Mouse (Mus musculus) kidney, adult 2 months (tissue): ENCODE measurements at regions not wholly inside any gene's neighbourhood (a gene's known extent, or its start where the extent isn't known, plus 50 kb on each side); places are given as distances from the start of the nearest gene placed in this dataset.

Experiments
- DNase-seq: peaks from one replicate; pipeline ENCODE4 v3.0.0; 2021
- H3K27ac ChIP-seq: fragments of 200-500 bp; 2 replicates; pipeline ENCODE4 v1.5.1; 2012; ENCODE audit warnings: low read depth, low read length, control low read depth, inconsistent platforms; ENCODE audit not compliant: insufficient read depth
- H3K27me3 ChIP-seq: fragments of 200-500 bp; replicated peaks from 2 replicates; pipeline ENCODE4 v1.6.1; 2012; ENCODE audit warnings: mild to moderate bottlenecking, moderate library complexity, low read length, inconsistent platforms; ENCODE audit not compliant: control insufficient read depth, insufficient read depth
- H3K36me3 ChIP-seq: fragments of 200-500 bp; 2 replicates; pipeline ENCODE4 v1.6.1; 2012; ENCODE audit warnings: mild to moderate bottlenecking, moderate library complexity, low read length, inconsistent platforms; ENCODE audit not compliant: control insufficient read depth, insufficient read depth
- H3K4me1 ChIP-seq: fragments of 200-500 bp; 2 replicates; pipeline ENCODE4 v1.6.1; 2011; ENCODE audit warnings: low read length; ENCODE audit not compliant: control insufficient read depth, insufficient read depth
- H3K4me3 ChIP-seq: fragments of 200-500 bp; 2 replicates; pipeline ENCODE4 v1.5.1; 2011; ENCODE audit warnings: mild to moderate bottlenecking, low read depth, low read length, control low read depth; ENCODE audit not compliant: insufficient read depth
- CTCF ChIP-seq: fragments of 200-500 bp; conservative IDR thresholded peaks from 2 replicates; pipeline ENCODE4 v1.5.1; 2011; ENCODE audit warnings: low read depth, mild to moderate bottlenecking, control low read depth, low read length, moderate library complexity, mixed read lengths; ENCODE audit not compliant: insufficient read depth, insufficient read length
- POLR2A ChIP-seq: fragments of 200-500 bp; IDR thresholded peaks from one replicate; pipeline ENCODE4 v1.6.1; 2011; ENCODE audit warnings: low read depth, low read length, control low read depth
- WGBS: fragments of 180-500 bp; shearing (Covaris S2); methylation state at CpG from one replicate; pipeline ENCODE4 v1.1.7; 2018; 5-methylcytosine and 5-hydroxymethylcytosine counted together

GRCm38 (mm10) chr19:36204965-36205718 is 85.2 kb upstream of the Ankrd1 start:
- WGBS, result 95% methylated on average over 8 of the region's 8 CpGs

DNA sequence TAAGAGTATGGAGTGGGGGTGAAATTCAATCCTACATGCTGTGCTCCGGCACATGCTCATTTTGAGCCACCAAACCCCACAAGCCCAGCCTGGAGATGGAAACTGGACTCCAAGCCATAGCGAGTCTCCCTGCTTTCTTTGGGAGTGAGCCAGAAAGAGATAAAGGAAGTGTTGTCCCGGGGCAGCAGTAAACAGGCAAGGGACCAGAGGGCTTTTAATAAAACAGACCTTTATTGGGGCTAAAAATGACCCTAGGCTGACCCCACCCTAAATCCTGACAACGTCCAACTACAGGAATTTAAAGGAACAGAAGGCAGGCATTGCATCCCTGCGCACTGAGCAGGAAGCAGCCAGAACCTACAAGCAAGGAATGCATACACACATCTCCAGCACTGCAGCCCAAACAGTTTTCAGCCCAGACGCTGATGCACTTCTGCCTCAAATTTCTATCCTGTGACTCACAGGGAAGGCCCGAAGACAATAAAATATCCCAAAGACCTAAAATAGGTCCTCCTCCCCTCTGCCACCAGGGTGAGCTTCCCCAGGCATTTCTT is 87.9 kb upstream of the Ankrd1 start:
- Histone ChIP-seq H3K36me3 (no peaks in the 10 kb centered on the region), H3K4me1 (no peaks in the 10 kb centered on the region), H3K4me3 (no peak overlapping the region), H3K27ac (no peak overlapping the region), H3K27me3 (no peaks in the 10 kb centered on the region)
- TF ChIP-seq POLR2A (no peak), CTCF (no peak)
- WGBS, result 12% methylated on average over 7 of the region's 7 CpGs
- peak; percentile 14 for DNase-seq

More at GRCm38 (mm10) chr19:36204965-36205718, 85.2 kb upstream of the Ankrd1 start:
- no peaks in the 10 kb centered on the region for H3K36me3 ChIP-seq
- H3K27ac ChIP-seq, result no peak overlapping the region
- no peaks in the 10 kb centered on the region for H3K4me1 ChIP-seq
- no peak overlapping the region for H3K4me3 ChIP-seq
- TF ChIP-seq CTCF, result no peak
- TF ChIP-seq POLR2A, result no peak
- DNase-seq, result no peak
- H3K27me3 ChIP-seq, result no peaks in the 10 kb centered on the region

DNA sequence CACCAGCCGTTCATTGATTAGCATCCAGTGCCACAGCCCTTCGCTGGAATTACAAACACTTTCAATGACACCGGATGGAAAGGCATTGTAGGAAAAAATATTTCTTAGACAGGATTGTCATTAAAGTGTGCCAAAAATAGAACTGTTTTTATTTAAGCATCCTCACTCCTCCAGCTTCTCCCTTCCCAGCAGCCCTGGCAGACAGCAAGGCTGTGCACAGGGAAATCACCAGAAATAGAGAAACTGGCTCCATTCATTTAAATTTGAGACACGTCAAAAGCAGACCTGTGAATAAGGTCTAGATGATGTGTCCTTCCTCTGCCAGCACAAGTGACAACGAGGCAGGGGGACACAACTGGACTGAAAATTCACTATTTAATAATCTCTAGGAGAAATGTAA is 88.5 kb upstream of the Ankrd1 start:
- no peak for TF ChIP-seq CTCF
- TF ChIP-seq POLR2A, result no peak
- Histone ChIP-seq H3K4me1 (no peaks in the 10 kb centered on the region), H3K27ac (no peak overlapping the region), H3K36me3 (no peaks in the 10 kb centered on the region), H3K4me3 (no peak overlapping the region), H3K27me3 (no peaks in the 10 kb centered on the region)
- WGBS, result 57% methylated on average over 5 of the region's 5 CpGs
- DNase-seq, result no peak

GRCm38 (mm10) chr19:36213461-36213860 is 93.6 kb upstream of the Ankrd1 start:
- Histone ChIP-seq H3K4me1 (no peaks in the 10 kb centered on the region), H3K36me3 (no peaks in the 10 kb centered on the region), H3K27ac (no peak overlapping the region), H3K27me3 (no peaks in the 10 kb centered on the region), H3K4me3 (no peak overlapping the region)
- WGBS, result 45% methylated on average over 8 of the region's 8 CpGs
- DNase-seq, result no peak
- TF ChIP-seq POLR2A (no peak), CTCF (no peak)

DNA sequence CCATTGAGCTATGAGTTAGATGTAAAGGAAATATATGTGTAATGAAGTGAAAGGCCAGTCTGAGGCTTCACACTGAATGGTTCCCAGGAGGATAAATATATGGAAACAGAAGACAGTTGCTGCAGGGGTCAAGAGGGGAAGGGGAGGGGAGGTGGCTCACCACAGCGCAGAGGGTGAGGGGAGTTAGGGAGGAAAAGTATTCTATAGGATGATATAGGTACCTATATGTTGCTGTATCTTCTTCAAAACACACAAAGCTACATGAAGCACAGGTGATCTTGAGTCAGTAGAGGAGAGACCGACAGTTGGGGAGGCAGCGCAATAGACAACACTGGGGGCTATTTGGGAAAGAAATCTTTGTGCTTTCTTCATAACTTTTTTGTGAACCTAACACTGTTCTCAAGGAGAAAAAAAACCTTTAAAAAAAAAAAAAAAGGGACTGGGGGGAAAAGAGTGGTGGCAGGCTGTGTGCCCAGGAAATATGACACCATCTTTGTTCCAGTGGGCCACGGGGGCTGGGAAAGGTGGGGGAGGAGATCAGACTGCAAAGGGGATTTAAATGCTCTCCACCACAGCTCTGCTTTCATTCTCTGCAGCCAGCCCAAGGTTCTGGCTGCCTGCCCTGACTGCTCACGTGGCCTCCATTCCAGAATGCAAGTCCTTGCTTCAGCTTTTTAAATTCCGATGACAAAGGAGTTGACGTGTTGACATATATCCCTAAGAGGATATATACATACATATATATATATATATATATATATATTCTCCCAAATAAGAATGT is 94.5 kb upstream of the Ankrd1 start:
- Histone ChIP-seq H3K27ac (no peak overlapping the region), H3K4me3 (no peak overlapping the region), H3K27me3 (no peaks in the 10 kb centered on the region), H3K4me1 (no peaks in the 10 kb centered on the region), H3K36me3 (no peaks in the 10 kb centered on the region)
- TF ChIP-seq CTCF (no peak), POLR2A (no peak)
- peak; percentile 65 for DNase-seq
- 22% methylated on average over 7 of the region's 7 CpGs for WGBS

GRCm38 (mm10) chr19:36217177-36217576 is 97.3 kb upstream of the Ankrd1 start:
- H3K4me1 ChIP-seq, result no peaks in the 10 kb centered on the region
- no peak for TF ChIP-seq POLR2A
- no peak for TF ChIP-seq CTCF
- no peaks in the 10 kb centered on the region for H3K36me3 ChIP-seq
- DNase-seq, result no peak
- no peaks in the 10 kb centered on the region for H3K27me3 ChIP-seq
- no peak overlapping the region for H3K27ac ChIP-seq
- no peak overlapping the region for H3K4me3 ChIP-seq
- WGBS, result 65% methylated on average over 5 of the region's 5 CpGs

- Histone ChIP-seq H3K27me3 (no peaks in the 10 kb centered on the region; the same call in 1 of the 2 replicates), H3K36me3 (no peaks in the 10 kb centered on the region), H3K4me1 (no peaks in the 10 kb centered on the region), H3K4me3 (no peak overlapping the region), H3K27ac (no peak overlapping the region)
- no peak for TF ChIP-seq CTCF
- no peak for TF ChIP-seq POLR2A
- WGBS, result 33% methylated on average over 5 of the region's 5 CpGs
- DNase-seq, result no peak
Observed at GRCm38 (mm10) chr19:36217605-36218004, 97.7 kb upstream of the Ankrd1 start.
